15 mouse cellular contexts compared by ENCODE assay signal in the genomic region with DNA sequence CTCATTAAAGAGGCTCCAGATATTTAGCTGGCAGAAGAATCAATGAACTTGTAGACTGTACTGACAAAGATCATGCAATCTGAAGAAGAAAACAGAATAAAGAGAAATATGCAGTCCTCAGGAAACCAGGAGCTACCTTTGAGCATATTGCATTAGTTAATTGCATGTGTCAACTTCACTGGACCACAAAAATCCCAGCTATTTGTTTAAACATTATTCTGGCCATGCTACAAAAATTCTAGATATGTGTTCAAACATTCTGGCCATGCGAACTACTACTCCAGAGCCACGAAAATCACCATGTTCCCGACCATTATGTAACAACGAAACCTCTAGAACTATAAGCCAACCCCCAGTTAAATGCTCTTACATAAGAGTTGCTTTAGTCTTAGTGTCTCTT. TPM values are rescaled to one million over a fixed set of nuclear protein-coding genes. Genes with fewer than 3 reads are reported as not detected.
"Had no signal": no experiment of that assay in that cellular context is flagged by ENCODE, and none has a peak within 500 bp of the region (broad histone marks: within the 10 kb centered on the region; RNA-seq: fewer than 3 reads in every experiment).

No protein-coding gene starts in this region.

- H3K4me1 ChIP-seq: limb, embryonic 10.5 days; liver, embryonic 13.5 days; midbrain, embryonic 12.5 days; neural tube, embryonic 13.5 days had no signal

- H3K36me3 ChIP-seq: limb, embryonic 10.5 days; liver, embryonic 13.5 days; midbrain, embryonic 12.5 days; neural tube, embryonic 13.5 days had no signal

- H3K9ac ChIP-seq: liver, embryonic 13.5 days; liver, postnatal 0 days; midbrain, embryonic 12.5 days; neural tube, embryonic 13.5 days had no signal

- H3K27ac ChIP-seq: hindbrain, postnatal 0 days; limb, embryonic 10.5 days; liver, embryonic 13.5 days; midbrain, embryonic 12.5 days; neural tube, embryonic 13.5 days had no signal

- H3K9me3 ChIP-seq: limb, embryonic 10.5 days; liver, embryonic 13.5 days; midbrain, embryonic 12.5 days; neural tube, embryonic 13.5 days had no signal

- ATAC-seq: hindbrain, postnatal 0 days; liver, postnatal 0 days; midbrain, embryonic 16.5 days had no signal

- H3K4me2 ChIP-seq: liver, embryonic 13.5 days; midbrain, embryonic 12.5 days; neural tube, embryonic 13.5 days had no signal

- H3K4me3 ChIP-seq: limb, embryonic 10.5 days; liver, embryonic 13.5 days; midbrain, embryonic 12.5 days; neural tube, embryonic 13.5 days had no signal

- H3K27me3 ChIP-seq: liver, embryonic 13.5 days had no signal

- DNase-seq: kidney, adult 11 months; kidney, postnatal 10 days; liver, embryonic 13.5 days; liver, postnatal 0 days; retina, postnatal 1 day; right cerebral cortex, postnatal 4 days; spleen, adult 18-20 months; thymus, adult 18-20 months; thymus, postnatal 25 days had no signal

RNA-seq across cellular contexts. Expression of a gene that starts 37.9 kb away (rescaled TPM):
- polyA plus RNA-seq: large intestine, adult 2 months; limb, embryonic 10.5 days had no signal
